Mouse (Mus musculus) stomach, postnatal 0 days (tissue): ENCODE results near the gene Ndufs8. TPM values are rescaled to one million over a fixed set of nuclear protein-coding genes. Genes with fewer than 3 reads are reported as not detected.

Experiments used
- ATAC-seq: fragments of 200-750 bp; cut with Nextera tagmentation; 2 replicates; pipeline ENCODE4 v1.8.0; 2017; ENCODE audit not compliant: low FRiP score, low TSS enrichment
- DNase-seq: peaks from one replicate; pipeline ENCODE4 v3.0.0-alpha.2; 2016; ENCODE audit warnings: low spot score
- H3K27ac ChIP-seq: fragments of 300-500 bp; sonication (generic); replicated peaks from 2 replicates; pipeline ENCODE4 v1.5.1; 2014; ENCODE audit warnings: mild to moderate bottlenecking, control low read depth
- H3K27me3 ChIP-seq: fragments of 300-500 bp; sonication (generic); 2 replicates; pipeline ENCODE4 v1.6.1; 2014; ENCODE audit warnings: low read length; ENCODE audit not compliant: control insufficient read depth, insufficient read depth
- H3K36me3 ChIP-seq: fragments of 300-500 bp; sonication (generic); 2 replicates; pipeline ENCODE4 v1.6.1; 2014; ENCODE audit warnings: low read length, mixed read lengths; ENCODE audit not compliant: control insufficient read depth, insufficient read depth
- H3K4me1 ChIP-seq: fragments of 300-500 bp; sonication (generic); replicated peaks from 2 replicates; pipeline ENCODE4 v1.6.1; 2014; ENCODE audit warnings: antibody characterized with exemption; ENCODE audit not compliant: control insufficient read depth, insufficient read depth
- H3K4me2 ChIP-seq: fragments of 300-500 bp; sonication (generic); replicated peaks from 2 replicates; pipeline ENCODE4 v1.6.1; 2014; ENCODE audit warnings: low read depth, mild to moderate bottlenecking, control low read depth, moderate library complexity
- H3K4me3 ChIP-seq: fragments of 300-500 bp; sonication (generic); 2 replicates; pipeline ENCODE4 v1.5.1; 2014; ENCODE audit warnings: low read depth, low read length, control low read depth
- H3K9ac ChIP-seq: fragments of 300-500 bp; sonication (generic); 2 replicates; pipeline ENCODE4 v1.6.1; 2014; ENCODE audit warnings: mild to moderate bottlenecking, low read length, control low read depth, mixed read lengths
- H3K9me3 ChIP-seq: fragments of 300-500 bp; sonication (generic); 2 replicates; pipeline ENCODE4 v1.6.1; 2016; ENCODE audit warnings: low read length; ENCODE audit not compliant: control insufficient read depth
- CTCF ChIP-seq: IDR thresholded peaks from 2 replicates; pipeline ENCODE4 v1.5.1; 2016; ENCODE audit warnings: antibody characterized with exemption, low read depth, mild to moderate bottlenecking, moderate library complexity
- EP300 ChIP-seq: optimal IDR thresholded peaks from 2 replicates; pipeline ENCODE3; 2016; ENCODE audit warnings: antibody characterized with exemption
- WGBS: fragments of 180-500 bp; shearing (Covaris S2); extraction: QIAGEN DNeasy Blood & Tissue Kit; methylation state at CpG from one replicate; pipeline ENCODE4 v1.1.7; 2014; 5-methylcytosine and 5-hydroxymethylcytosine counted together
- polyA plus RNA-seq: library from polyadenylated mRNA; unstranded; fragments of >200 nt; fragmentation: Nextera tagmentation; extraction: Ambion mirVana; gene quantifications from 2 replicates; pipeline ENCODE4 v1.2.1, GENCODE M21; 2015

The Ndufs8 gene
- polyA plus RNA-seq, 1 experiment from 2014 or later = 284 TPM

GRCm38 (mm10) chr19:3897557-3897956 lies 15.0 kb downstream of the Ndufs8 start:
- H3K27ac ChIP-seq = no peak overlapping the region
- WGBS = 90% methylated on average over 5 of the region's 5 CpGs
- DNase-seq (no peak), ATAC-seq (no peak)
- no peak overlapping the region for H3K4me2 ChIP-seq
- no peaks in the 10 kb centered on the region for H3K27me3 ChIP-seq
- no peaks in the 10 kb centered on the region for H3K9me3 ChIP-seq
- H3K36me3 ChIP-seq = peaks cover 47% of the 10 kb centered on the region
- H3K9ac ChIP-seq = no peak overlapping the region
- TF ChIP-seq EP300 (no peak), CTCF (no peak)
- H3K4me3 ChIP-seq = no peak overlapping the region
- no peaks in the 10 kb centered on the region for H3K4me1 ChIP-seq

- H3K4me2 ChIP-seq = no peak overlapping the region
- 86% methylated on average over 10 of the region's 10 CpGs for WGBS
- no peak for ATAC-seq
Observed at GRCm38 (mm10) chr19:3896208-3896607, 16.4 kb downstream of the Ndufs8 start.

GRCm38 (mm10) chr19:3895171-3895631 lies 17.4 kb downstream of the Ndufs8 start:
- 31% methylated on average over 3 of the region's 3 CpGs for WGBS
- no peak for TF ChIP-seq EP300
- TF ChIP-seq CTCF = no peak
- DNase-seq (no peak), ATAC-seq (peak; percentile 19; the same call in 1 of the 2 replicates)
- no peak overlapping the region for H3K27ac ChIP-seq
- H3K36me3 ChIP-seq = peaks cover 42% of the 10 kb centered on the region
- H3K4me1 ChIP-seq = no peaks in the 10 kb centered on the region
- H3K27me3 ChIP-seq = no peaks in the 10 kb centered on the region
- no peak overlapping the region for H3K4me3 ChIP-seq
- H3K9me3 ChIP-seq = no peaks in the 10 kb centered on the region
- H3K9ac ChIP-seq = no peak overlapping the region
- no peak overlapping the region for H3K4me2 ChIP-seq

More at GRCm38 (mm10) chr19:3896208-3896607, 16.4 kb downstream of the Ndufs8 start:
- H3K9me3 ChIP-seq = no peaks in the 10 kb centered on the region
- no peak for DNase-seq
- H3K27me3 ChIP-seq = no peaks in the 10 kb centered on the region
- no peak overlapping the region for H3K4me3 ChIP-seq
- peaks cover 36% of the 10 kb centered on the region for H3K36me3 ChIP-seq
- no peak overlapping the region for H3K27ac ChIP-seq
- H3K4me1 ChIP-seq = no peaks in the 10 kb centered on the region
- no peak for TF ChIP-seq EP300
- TF ChIP-seq CTCF = no peak
- no peak overlapping the region for H3K9ac ChIP-seq

- TF ChIP-seq EP300 = no peak
- no peak for TF ChIP-seq CTCF
- peaks cover 43% of the 10 kb centered on the region for H3K36me3 ChIP-seq
- no peaks in the 10 kb centered on the region for H3K4me1 ChIP-seq
- no peak overlapping the region for H3K27ac ChIP-seq
- DNase-seq = no peak
- H3K27me3 ChIP-seq = no peaks in the 10 kb centered on the region
- no peak overlapping the region for H3K4me2 ChIP-seq
- no peak overlapping the region for H3K9ac ChIP-seq
- WGBS = 82% methylated on average over 2 of the region's 2 CpGs
- ATAC-seq = no peak
- H3K9me3 ChIP-seq = no peaks in the 10 kb centered on the region
- no peak overlapping the region for H3K4me3 ChIP-seq
Observed at GRCm38 (mm10) chr19:3894294-3894693, 18.3 kb downstream of the Ndufs8 start.

DNA sequence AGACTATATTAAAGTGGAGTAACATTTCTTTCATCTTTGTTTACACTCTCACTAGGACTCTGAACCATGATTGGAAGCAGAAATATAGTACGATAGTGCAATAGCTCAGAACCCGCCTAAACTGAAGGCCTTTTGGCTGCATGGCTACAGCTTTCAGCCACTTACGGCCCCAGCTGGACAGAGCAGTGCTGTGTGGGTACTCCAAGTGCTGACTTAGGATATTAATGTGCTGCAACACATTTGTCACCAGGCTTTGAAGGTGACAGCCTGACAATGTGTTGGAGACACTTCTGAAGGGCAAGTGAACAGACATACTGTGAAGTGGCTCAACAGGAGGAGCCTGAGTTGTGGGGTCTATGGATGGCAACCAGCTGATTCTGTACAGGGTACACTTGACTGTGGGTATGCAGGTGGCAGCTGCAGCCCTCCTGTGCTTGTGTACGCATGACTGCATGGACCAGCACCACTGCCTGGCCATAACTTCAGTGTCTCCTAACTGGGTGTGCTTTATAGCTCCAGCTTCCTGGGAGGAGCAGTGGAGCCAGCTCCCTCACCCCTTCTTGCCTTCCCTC lies 18.9 kb downstream of the Ndufs8 start:
- H3K4me2 ChIP-seq = no peak overlapping the region
- peaks cover 38% of the 10 kb centered on the region for H3K36me3 ChIP-seq
- DNase-seq (no peak), ATAC-seq (no peak)
- no peak overlapping the region for H3K4me3 ChIP-seq
- H3K27me3 ChIP-seq = no peaks in the 10 kb centered on the region
- TF ChIP-seq EP300 (no peak), CTCF (no peak)
- no peak overlapping the region for H3K9ac ChIP-seq
- H3K27ac ChIP-seq = no peak overlapping the region
- WGBS = 88% methylated on average over 4 of the region's 4 CpGs
- no peaks in the 10 kb centered on the region for H3K9me3 ChIP-seq
- no peaks in the 10 kb centered on the region for H3K4me1 ChIP-seq

DNA sequence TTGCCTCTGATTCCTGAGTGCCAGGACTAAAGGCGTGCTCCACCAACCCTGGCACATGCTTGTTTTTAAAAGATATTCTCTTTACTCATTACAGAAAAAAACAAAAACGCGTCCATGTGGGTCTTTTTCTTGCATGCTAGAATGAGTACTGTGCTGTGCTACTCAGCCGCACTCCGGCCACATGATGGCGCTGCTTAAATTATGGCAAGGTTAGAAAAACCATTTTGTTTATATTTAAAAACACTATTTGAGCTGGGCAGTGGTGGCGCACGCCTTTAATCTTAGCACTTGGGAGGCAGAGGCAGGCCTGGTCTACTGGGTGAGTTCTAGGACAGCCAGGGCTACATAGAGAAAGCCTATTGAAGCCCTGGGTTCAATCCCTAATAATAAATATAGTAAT lies 22.4 kb downstream of the Ndufs8 start:
- Histone ChIP-seq H3K4me1 (no peaks in the 10 kb centered on the region), H3K27ac (no peak overlapping the region), H3K27me3 (no peaks in the 10 kb centered on the region), H3K4me3 (no peak overlapping the region), H3K4me2 (no peak overlapping the region), H3K9ac (no peak overlapping the region), H3K9me3 (no peaks in the 10 kb centered on the region), H3K36me3 (peaks cover 16% of the 10 kb centered on the region)
- peak; percentile 51 for DNase-seq
- ATAC-seq = no peak
- no peak for TF ChIP-seq EP300
- TF ChIP-seq CTCF = peak; percentile 66
- 75% methylated on average over 8 of the region's 8 CpGs for WGBS
